Mouse (Mus musculus): ENCODE measurements around the gene Matn4.
A peak's percentile ranks its signal among the peaks of the same experiment; 100 is the strongest.

Matn4 gene

DNA sequence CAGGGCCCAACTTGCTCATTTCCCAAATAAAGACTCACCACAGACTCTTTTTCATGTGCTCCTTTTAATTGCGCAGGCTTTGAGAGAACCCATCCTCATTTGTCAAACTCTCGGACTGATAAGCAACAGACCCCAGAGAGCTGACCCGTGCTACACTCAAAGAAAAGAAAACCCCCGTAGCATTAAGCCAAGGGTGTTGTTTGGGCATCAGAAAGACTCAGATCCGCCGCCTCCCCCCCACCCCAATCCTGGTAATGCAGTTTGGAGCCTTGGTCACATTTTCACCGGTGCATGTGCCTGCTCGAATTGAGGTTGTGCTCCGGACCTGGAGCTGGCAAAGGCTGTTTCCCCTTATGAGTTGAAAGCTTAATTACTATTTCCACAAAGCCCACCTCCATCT is at the start of gene Matn4:
Matn4 (minus strand) TSS at position 101 of the 400 bp plus-strand sequence.
- no peak for DNase-seq

DNA sequence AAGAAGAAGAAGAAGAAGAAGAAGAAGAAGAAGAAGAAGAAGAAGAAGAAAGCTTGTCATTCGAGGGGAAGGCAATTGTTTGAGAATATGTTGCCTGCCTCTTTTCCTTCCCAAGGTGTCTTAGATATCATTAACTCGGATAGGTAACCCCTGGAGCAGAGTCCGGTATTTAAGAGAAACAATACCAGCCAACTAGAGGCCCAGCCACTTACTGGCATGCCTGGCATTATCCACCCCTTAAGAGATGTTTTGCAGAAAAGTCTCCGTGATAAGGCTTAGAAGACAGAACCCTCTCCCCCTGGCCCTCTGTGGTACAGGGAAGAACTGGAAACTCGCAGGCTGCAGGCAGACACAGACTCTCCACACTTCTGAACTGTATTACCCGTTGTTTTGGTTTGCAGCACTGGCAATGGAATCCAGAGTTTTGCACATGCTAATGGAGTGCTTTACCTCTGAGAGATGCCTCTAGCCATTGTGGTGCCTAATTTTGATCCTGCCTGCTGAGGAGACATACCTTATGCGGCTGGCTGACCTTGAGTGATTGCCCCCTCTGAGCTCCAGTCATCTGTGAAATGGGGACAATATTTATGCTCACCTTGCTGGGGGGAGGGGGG is 49.0 kb upstream of the Matn4 start:
- DNase-seq, result peak; percentile 67

- DNase-seq, result peak; percentile 67
Observed at GRCm38 (mm10) chr2:164453047-164453757, 48.2 kb upstream of the Matn4 start.

GRCm38 (mm10) chr2:164452000-164452676 is 47.2 kb upstream of the Matn4 start:
- DNase-seq, result peak; percentile 28

GRCm38 (mm10) chr2:164449341-164450042 is 44.5 kb upstream of the Matn4 start:
- no peak for DNase-seq

- DNase-seq, result peak; percentile 6
Observed at GRCm38 (mm10) chr2:164448921-164449320, 44.0 kb upstream of the Matn4 start.

- DNase-seq, result peak; percentile 13
Observed at GRCm38 (mm10) chr2:164448140-164448539, 43.2 kb upstream of the Matn4 start.

DNA sequence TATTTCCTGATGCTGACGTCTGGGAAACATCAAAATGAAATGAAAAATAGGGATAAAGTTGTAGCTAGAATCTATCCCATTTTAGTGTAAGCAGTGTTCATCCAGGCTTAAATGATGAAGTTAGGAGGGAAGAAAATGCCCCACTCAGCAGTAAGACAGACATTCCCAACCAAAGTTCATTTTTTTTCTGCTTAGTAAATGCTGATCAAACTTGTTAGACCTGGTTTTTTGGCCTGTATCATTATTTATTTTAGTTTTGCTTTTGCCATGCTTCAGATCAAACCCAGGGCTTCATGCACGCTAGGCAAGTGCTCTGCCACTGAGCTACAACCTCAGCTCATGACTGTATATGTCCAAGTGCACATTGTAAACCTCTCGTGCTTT is 41.1 kb upstream of the Matn4 start:
- no peak for DNase-seq

GRCm38 (mm10) chr2:164445399-164446085 is 40.6 kb upstream of the Matn4 start:
- DNase-seq, result no peak

DNA sequence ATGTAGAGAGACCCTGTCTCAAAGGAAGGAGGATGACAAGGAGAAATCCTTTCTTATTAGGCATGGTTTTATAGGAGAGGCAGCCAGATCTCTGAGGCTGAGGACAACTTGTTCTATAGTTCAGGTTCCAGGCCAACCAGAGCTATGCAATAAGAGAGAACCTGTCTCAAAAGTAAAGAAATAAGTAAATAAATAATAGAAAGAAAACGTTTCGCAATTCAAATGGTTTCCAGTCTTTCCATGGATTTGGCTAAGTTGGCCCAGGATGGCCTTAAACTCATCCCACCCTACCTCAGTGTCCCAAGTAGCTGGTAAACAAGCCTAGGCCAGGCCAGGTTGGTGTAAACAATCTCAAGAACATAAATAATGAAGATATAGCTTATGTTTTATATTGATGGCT is 39.7 kb upstream of the Matn4 start:
- no peak for DNase-seq

DNA sequence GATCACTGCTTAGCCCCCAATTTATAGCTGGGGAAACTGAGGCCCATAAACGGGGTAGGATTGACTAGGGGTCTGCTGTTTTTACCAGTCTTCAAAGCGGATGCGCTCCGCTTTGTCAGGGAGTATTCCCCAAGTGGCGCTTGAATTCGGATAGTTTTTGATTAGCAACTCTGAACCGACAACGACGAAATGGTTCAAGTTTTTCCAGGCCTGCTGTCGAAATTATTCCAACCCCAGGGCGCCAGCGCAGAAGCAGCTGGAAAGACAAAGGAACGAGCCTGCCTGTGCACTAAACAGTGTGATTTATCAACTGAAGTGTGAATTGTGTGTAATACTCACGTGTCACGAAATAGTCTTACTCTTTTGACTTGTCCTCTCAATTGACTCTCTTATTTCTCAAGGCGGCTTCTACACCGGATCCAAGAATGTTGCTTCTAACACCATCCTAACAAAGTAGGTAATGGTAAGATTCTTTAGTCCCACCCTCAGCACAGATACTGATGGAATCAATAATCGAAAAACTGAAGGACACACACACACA is 38.6 kb upstream of the Matn4 start, which contains the start of gene Sdc4:
Sdc4 (minus strand) TSS at position 428 of the 541 bp plus-strand sequence.
- no peak for DNase-seq

GRCm38 (mm10) chr2:164443051-164443437 is 38.1 kb upstream of the Matn4 start:
- peak; percentile 93 for DNase-seq

- DNase-seq, result no peak
Observed at GRCm38 (mm10) chr2:164442315-164443050, 37.5 kb upstream of the Matn4 start.

DNA sequence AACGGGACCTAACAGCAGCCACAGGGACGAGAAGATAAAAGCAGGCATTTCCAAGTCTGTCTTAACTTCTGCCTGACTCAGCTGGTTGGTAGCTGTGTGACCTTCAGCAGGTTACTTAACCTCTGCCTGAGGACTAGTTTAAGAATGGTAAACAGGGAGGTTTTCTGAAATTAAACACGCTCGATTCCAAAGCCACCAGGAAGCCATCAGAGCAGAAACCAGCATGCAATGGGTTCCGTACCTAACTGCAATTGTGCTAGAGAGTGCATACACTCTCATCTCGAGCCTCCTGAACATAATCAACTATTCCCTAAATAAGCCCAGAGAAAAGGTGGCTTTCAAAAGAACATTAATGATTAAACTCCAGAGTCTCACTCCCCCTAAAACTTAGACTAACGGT is 36.8 kb upstream of the Matn4 start:
- no peak for DNase-seq

DNA sequence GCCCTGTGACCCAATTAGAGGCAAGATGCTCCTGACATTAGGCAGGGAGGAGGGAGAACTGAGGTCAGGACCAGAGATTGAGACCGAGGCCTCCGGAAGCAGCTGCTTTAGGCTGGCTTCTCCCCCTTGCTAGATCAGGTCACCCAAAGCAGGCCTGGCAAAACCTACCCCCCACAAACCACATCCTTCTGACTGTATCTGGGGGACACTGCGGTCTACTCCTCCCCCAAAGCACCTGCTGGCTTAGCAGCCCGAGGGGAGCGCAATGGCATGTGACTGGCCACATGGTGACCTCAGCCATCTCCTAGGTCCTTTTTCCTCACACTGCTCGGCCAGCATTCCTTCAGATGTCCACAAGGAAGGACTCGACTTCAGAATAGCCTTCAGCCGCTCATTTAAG is 36.2 kb upstream of the Matn4 start:
- DNase-seq, result peak; percentile 68

DNA sequence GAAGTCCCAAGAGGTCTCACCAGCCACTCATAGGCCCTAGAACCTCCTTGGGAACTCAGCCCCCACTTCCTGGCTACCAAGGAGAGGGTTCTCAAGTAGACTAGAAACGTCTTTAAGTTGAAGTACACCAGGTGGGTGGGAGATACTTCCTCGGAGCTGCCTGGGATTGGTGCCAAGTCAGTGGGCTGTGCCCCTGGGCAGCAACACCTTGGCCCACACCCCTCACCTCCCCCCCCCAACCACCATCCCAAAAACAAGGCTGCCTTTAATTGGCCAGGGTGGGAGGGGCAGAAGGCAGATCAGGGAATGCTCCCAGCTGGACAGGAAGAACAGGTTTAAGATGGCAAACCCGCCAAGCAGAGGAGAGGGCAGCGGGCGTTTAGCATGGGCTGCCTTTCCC is 35.4 kb upstream of the Matn4 start:
- no peak for DNase-seq

DNA sequence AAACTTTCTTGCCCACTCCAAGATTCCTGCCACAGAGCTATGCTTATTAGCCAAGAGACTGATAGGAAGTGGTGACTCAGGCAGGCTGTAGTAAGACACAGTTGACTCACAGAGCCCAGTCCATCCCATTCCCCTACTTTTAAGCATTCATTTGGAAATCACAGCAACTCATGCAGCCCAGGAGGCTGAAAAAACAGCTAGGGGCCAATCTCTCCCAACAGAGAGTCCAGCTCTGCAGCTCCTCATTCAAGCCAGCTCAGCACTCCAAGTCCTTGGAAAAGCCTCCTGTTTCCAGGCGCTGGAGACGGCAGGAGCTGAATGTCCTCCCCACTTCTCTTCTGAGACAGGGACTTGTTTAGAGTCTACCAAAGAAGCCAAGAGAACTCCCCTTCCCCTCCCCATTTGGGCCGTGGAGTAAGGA is 34.1 kb upstream of the Matn4 start:
- no peak for DNase-seq

DNA sequence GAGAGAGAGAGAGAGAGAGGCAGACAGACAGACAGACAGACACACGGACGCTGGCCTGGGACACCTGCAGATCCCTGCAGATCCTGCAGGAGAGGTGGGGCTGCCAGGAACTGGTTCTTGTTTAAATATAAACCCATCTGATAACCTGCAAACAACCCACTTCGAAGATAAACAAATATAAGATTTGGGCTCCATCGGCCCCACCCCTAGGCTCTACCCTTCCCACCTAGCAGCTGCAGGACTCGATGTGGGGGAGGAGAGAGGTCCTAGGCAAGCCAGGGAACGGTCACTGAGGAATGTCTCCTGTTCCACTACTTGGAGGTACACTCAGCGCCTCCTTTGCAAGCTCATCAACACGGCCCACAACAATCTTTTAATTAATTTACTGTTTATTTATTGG is 33.3 kb upstream of the Matn4 start:
- DNase-seq, result no peak

- peak; percentile 86 for DNase-seq
Observed at GRCm38 (mm10) chr2:164437710-164438109, 32.8 kb upstream of the Matn4 start.

GRCm38 (mm10) chr2:164436961-164437360 is 32.0 kb upstream of the Matn4 start:
- peak; percentile 89 for DNase-seq

- no peak for DNase-seq
Observed at GRCm38 (mm10) chr2:164436215-164436913, 31.4 kb upstream of the Matn4 start.
